Mouse (Mus musculus) lung, embryonic 14.5 days (tissue): ENCODE results near the gene Morn1. TPM values are rescaled to one million over a fixed set of nuclear protein-coding genes. Genes with fewer than 3 reads are reported as not detected.

ENCODE experiments used
- ATAC-seq: fragments of 200-750 bp; cut with Nextera tagmentation; 2 replicates; pipeline ENCODE4 v1.8.0; 2017; ENCODE audit warnings: mild to moderate bottlenecking, moderate TSS enrichment, moderate library complexity; ENCODE audit not compliant: insufficient read depth
- DNase-seq: peaks from one replicate; pipeline ENCODE4 v3.0.0-alpha.2; 2015
- H3K27ac ChIP-seq: fragments of 300-500 bp; sonication (generic); 2 replicates; pipeline ENCODE4 v1.5.1; 2014; ENCODE audit warnings: low read depth, mild to moderate bottlenecking, moderate library complexity
- H3K27me3 ChIP-seq: fragments of 300-500 bp; sonication (generic); 2 replicates; pipeline ENCODE4 v1.6.1; 2014; ENCODE audit warnings: low read length, control low read depth; ENCODE audit not compliant: insufficient read depth
- H3K36me3 ChIP-seq: fragments of 300-500 bp; sonication (generic); 2 replicates; pipeline ENCODE4 v1.6.1; 2014; ENCODE audit warnings: control low read depth; ENCODE audit not compliant: insufficient read depth
- H3K4me1 ChIP-seq: fragments of 300-500 bp; sonication (generic); 2 replicates; pipeline ENCODE4 v1.6.1; 2014; ENCODE audit warnings: antibody characterized with exemption, control low read depth; ENCODE audit not compliant: insufficient read depth
- H3K4me2 ChIP-seq: fragments of 300-500 bp; sonication (generic); 2 replicates; pipeline ENCODE4 v1.6.1; 2014; ENCODE audit warnings: mild to moderate bottlenecking
- H3K4me3 ChIP-seq: fragments of 300-500 bp; sonication (generic); 2 replicates; pipeline ENCODE4 v1.5.1; 2014; ENCODE audit warnings: low read depth, low read length
- H3K9ac ChIP-seq: fragments of 300-500 bp; sonication (generic); 2 replicates; pipeline ENCODE4 v1.6.1; 2014
- H3K9me3 ChIP-seq: fragments of 300-500 bp; sonication (generic); 2 replicates; pipeline ENCODE4 v1.6.1; 2016; ENCODE audit warnings: low read depth, low read length, control low read depth
- CTCF ChIP-seq: IDR thresholded peaks from 2 replicates; pipeline ENCODE4 v1.5.1; 2016; ENCODE audit warnings: antibody characterized with exemption, low read depth
- WGBS: fragments of 180-500 bp; shearing (Covaris S2); extraction: QIAGEN DNeasy Blood & Tissue Kit; methylation state at CpG from one replicate; pipeline ENCODE4 v1.1.7; 2014; 5-methylcytosine and 5-hydroxymethylcytosine counted together
- polyA plus RNA-seq: library from polyadenylated mRNA; unstranded; fragments of >200 nt; fragmentation: Nextera tagmentation; extraction: Ambion mirVana; gene quantifications from 2 replicates; pipeline ENCODE4 v1.2.1, GENCODE M21; 2014

The Morn1 gene
- polyA plus RNA-seq, 1 experiment from 2014 or later = 5.2 TPM

- H3K9ac ChIP-seq = no peak within 1 kb of the TSS; the same call in 1 of the 2 replicates
- H3K36me3 ChIP-seq = no peaks in the 10 kb centered on the region
- no peak within 1 kb of the TSS for H3K4me2 ChIP-seq
- 68% methylated on average over 10 of the region's 10 CpGs for WGBS
- H3K4me3 ChIP-seq = no peak within 1 kb of the TSS
- H3K27ac ChIP-seq = no peak within 1 kb of the TSS
- H3K4me1 ChIP-seq = no peaks in the 10 kb centered on the region
- DNase-seq = no peak
- H3K9me3 ChIP-seq = no peaks in the 10 kb centered on the region
- peak; percentile 28; the same call in 1 of the 2 replicates for ATAC-seq
- H3K27me3 ChIP-seq = no peaks in the 10 kb centered on the region
- no peak for TF ChIP-seq CTCF
These were observed 29.7 kb upstream of the Morn1 start, which contains the start of gene Plch2 for GRCm38 (mm10) chr4:155056724-155057123. Gene Plch2, minus strand, starts transcription at chr4:155056784.

- no peak for TF ChIP-seq CTCF
- Histone ChIP-seq H3K36me3 (no peaks in the 10 kb centered on the region), H3K27ac (no peak overlapping the region), H3K4me2 (no peak overlapping the region), H3K9ac (no peak overlapping the region), H3K4me3 (no peak overlapping the region), H3K9me3 (no peaks in the 10 kb centered on the region), H3K27me3 (no peaks in the 10 kb centered on the region), H3K4me1 (no peaks in the 10 kb centered on the region; the same call in 1 of the 2 replicates)
- WGBS = 29% methylated on average over 10 of the region's 10 CpGs
- ATAC-seq (no peak), DNase-seq (no peak)
These were observed 28.1 kb upstream of the Morn1 start for GRCm38 (mm10) chr4:155058325-155058724.

GRCm38 (mm10) chr4:155063895-155064294 is 22.5 kb upstream of the Morn1 start:
- peak overlapping the region; percentile 53 for H3K4me2 ChIP-seq
- H3K27ac ChIP-seq = peak overlapping the region; percentile 93
- no peaks in the 10 kb centered on the region for H3K9me3 ChIP-seq
- peak; percentile 78 for DNase-seq
- H3K4me1 ChIP-seq = peaks cover 3% of the 10 kb centered on the region
- WGBS = 23% methylated on average over 3 of the region's 3 CpGs
- peak overlapping the region; percentile 15 for H3K4me3 ChIP-seq
- no peak for TF ChIP-seq CTCF
- no peaks in the 10 kb centered on the region for H3K27me3 ChIP-seq
- peak overlapping the region; percentile 35; the same call in 1 of the 2 replicates for H3K9ac ChIP-seq
- peak; percentile 57 for ATAC-seq
- H3K36me3 ChIP-seq = peaks cover 7% of the 10 kb centered on the region

GRCm38 (mm10) chr4:155064474-155064873 is 21.9 kb upstream of the Morn1 start:
- TF ChIP-seq CTCF = peak; percentile 52
- no peaks in the 10 kb centered on the region for H3K9me3 ChIP-seq
- H3K4me1 ChIP-seq = peaks cover 3% of the 10 kb centered on the region
- ATAC-seq = no peak
- peak overlapping the region; percentile 27 for H3K4me2 ChIP-seq
- H3K27me3 ChIP-seq = no peaks in the 10 kb centered on the region
- 33% methylated on average over 2 of the region's 2 CpGs for WGBS
- peaks cover 13% of the 10 kb centered on the region for H3K36me3 ChIP-seq
- H3K27ac ChIP-seq = peak overlapping the region; percentile 93
- no peak overlapping the region for H3K9ac ChIP-seq
- peak; percentile 26 for DNase-seq
- H3K4me3 ChIP-seq = no peak overlapping the region

- WGBS = 4% methylated on average over 15 of the region's 15 CpGs
- Histone ChIP-seq H3K27ac (peak overlapping the region; percentile 80), H3K9me3 (no peaks in the 10 kb centered on the region), H3K27me3 (no peaks in the 10 kb centered on the region), H3K36me3 (peaks cover 30% of the 10 kb centered on the region), H3K9ac (peak overlapping the region; percentile 36), H3K4me3 (peak overlapping the region; percentile 69), H3K4me1 (peaks cover 3% of the 10 kb centered on the region), H3K4me2 (peak overlapping the region; percentile 89)
- TF ChIP-seq CTCF = peak; percentile 90
- DNase-seq (peak; percentile 99), ATAC-seq (peak; percentile 50)
These were observed 20.2 kb upstream of the Morn1 start for GRCm38 (mm10) chr4:155065970-155066833.

- no peaks in the 10 kb centered on the region for H3K9me3 ChIP-seq
- 0 out of 2 replicates have a peak, but pooled peaks have one; percentile 13 for TF ChIP-seq CTCF
- under 1% methylated on average over 48 of the region's 48 CpGs for WGBS
- H3K4me1 ChIP-seq = peaks cover 3% of the 10 kb centered on the region
- no peaks in the 10 kb centered on the region for H3K27me3 ChIP-seq
- peaks cover 38% of the 10 kb centered on the region for H3K36me3 ChIP-seq
- peak within 1 kb of the TSS; percentile 69 for H3K4me3 ChIP-seq
- peak; percentile 99 for DNase-seq
- H3K9ac ChIP-seq = peak within 1 kb of the TSS; percentile 72
- ATAC-seq = peak; percentile 83
- H3K4me2 ChIP-seq = peak within 1 kb of the TSS; percentile 89
- peak within 1 kb of the TSS; percentile 80 for H3K27ac ChIP-seq
These were observed 19.4 kb upstream of the Morn1 start, which contains the start of gene Pex10 for GRCm38 (mm10) chr4:155066834-155067522. Gene Pex10, plus strand, starts transcription at chr4:155067016.
